Mouse (Mus musculus): ENCODE data around the gene Mpp3. TPM values are rescaled to one million over a fixed set of nuclear protein-coding genes. Genes with fewer than 3 reads are reported as not detected.
A peak's percentile ranks its signal among the peaks of the same experiment; 100 is the strongest.

Gene Mpp3
- polyA plus RNA-seq, 1 experiment = not detected

DNA sequence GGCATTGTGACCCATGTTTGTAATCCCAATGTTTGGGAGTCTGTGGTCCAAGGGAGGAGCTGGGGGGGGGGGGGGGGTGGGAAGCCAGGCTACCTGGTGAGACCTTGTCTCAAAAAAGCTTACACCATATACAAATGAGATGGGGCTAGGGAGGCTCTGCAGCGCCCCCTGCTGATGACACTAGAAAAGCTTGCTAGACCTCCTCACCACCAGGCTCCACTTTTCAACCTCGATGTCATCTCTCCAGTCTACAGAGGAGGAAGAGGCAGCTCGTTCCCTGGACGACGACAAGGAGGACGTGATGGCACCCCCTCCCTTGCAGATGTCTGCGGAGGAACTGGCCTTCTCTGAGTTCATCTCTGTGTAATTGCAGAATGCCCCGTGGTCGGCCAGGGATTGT lies 25.6 kb upstream of the Mpp3 start:
- Histone ChIP-seq H3K4me1 (ENCODE audit: control insufficient read depth, insufficient read depth, low read length) (peaks cover 10% of the 10 kb centered on the region), H3K4me3 (ENCODE audit: insufficient read depth, low read depth, low read length) (no peak overlapping the region), H3K27ac (ENCODE audit: insufficient read depth, low read depth, low read length) (no peak overlapping the region)
- TF ChIP-seq POLR2A (IDR thresholded peaks at IDR 0.05; ENCODE audit: insufficient read depth, low read depth, low read length) = no peak
- peak; percentile 32; the same call in 1 of the 2 replicates for TF ChIP-seq CTCF (IDR thresholded peaks at IDR 0.05; ENCODE audit: insufficient read depth, low read depth, low read length)
- 18% methylated on average over 9 of the region's 9 CpGs for WGBS

DNA sequence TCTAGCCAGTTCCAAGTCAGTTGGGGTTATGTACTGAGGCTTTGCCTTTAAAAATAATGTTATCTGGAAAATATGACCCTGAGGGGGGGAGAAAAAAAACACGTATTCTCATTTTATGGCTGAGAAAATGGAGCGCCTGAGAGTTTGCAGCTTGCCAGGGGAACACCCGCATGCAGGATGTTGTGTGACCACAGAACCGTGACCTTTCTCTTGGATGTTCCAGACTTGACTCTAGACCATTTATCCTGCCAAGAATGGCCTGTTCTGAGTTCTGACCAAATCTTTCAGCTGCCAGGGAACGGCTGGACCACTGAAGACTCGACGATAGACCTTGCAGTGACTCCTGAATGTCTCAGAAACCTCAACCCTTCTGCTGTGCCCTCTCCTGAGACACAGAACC lies 24.9 kb upstream of the Mpp3 start:
- WGBS = 76% methylated on average over 7 of the region's 7 CpGs
- Histone ChIP-seq H3K4me1 (ENCODE audit: control insufficient read depth, insufficient read depth, low read length) (peaks cover 10% of the 10 kb centered on the region), H3K4me3 (ENCODE audit: insufficient read depth, low read depth, low read length) (no peak overlapping the region), H3K27ac (ENCODE audit: insufficient read depth, low read depth, low read length) (no peak overlapping the region)
- TF ChIP-seq POLR2A (IDR thresholded peaks at IDR 0.05; ENCODE audit: insufficient read depth, low read depth, low read length) (no peak), CTCF (IDR thresholded peaks at IDR 0.05; ENCODE audit: insufficient read depth, low read depth, low read length) (no peak)

DNA sequence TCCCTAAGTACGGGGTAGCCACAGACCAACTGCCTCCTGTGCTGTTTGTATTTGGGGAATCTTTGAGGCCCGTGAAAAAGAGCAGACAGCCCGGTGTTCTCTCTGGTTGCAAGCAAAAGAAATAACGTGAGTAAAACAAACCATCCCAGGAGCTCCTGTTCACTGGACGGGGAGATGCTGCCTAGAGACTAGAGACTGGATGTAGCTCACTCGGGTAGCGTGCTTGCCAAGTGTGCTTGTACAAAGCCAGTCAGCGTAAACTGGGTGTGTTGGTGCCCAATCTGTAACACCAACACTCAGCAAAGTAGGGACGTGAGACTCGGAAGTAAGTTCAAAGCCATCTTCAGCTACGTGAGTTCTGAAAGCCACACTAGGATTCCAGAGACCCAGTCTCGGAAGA lies 24.4 kb upstream of the Mpp3 start:
- Histone ChIP-seq H3K4me1 (ENCODE audit: control insufficient read depth, insufficient read depth, low read length) (peaks cover 10% of the 10 kb centered on the region), H3K4me3 (ENCODE audit: insufficient read depth, low read depth, low read length) (no peak overlapping the region), H3K27ac (ENCODE audit: insufficient read depth, low read depth, low read length) (no peak overlapping the region)
- TF ChIP-seq CTCF (IDR thresholded peaks at IDR 0.05; ENCODE audit: insufficient read depth, low read depth, low read length) (no peak), POLR2A (IDR thresholded peaks at IDR 0.05; ENCODE audit: insufficient read depth, low read depth, low read length) (no peak)
- WGBS = 76% methylated on average over 12 of the region's 12 CpGs

DNA sequence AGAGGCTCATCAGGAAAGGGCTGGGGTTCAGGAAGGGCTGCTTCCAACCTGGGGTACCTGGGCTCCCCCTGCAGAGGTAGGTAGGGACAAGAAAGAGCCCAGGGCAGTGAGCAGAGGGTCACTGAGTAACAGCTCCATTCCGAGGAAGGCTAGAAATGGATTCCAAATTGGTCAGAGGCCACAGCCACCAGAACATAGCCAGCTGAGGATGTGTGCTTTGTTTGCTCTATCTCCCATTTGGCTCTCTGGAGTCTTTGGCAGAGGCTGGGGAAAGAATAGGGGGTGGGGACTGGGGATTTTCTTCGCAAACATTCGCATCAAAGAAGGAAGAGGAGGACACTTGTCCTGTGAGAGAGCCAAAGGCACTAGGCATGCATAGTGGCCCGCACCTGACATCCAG lies 23.7 kb upstream of the Mpp3 start:
- Histone ChIP-seq H3K4me3 (ENCODE audit: insufficient read depth, low read depth, low read length) (no peak overlapping the region), H3K27ac (ENCODE audit: insufficient read depth, low read depth, low read length) (no peak overlapping the region), H3K4me1 (ENCODE audit: control insufficient read depth, insufficient read depth, low read length) (peaks cover 10% of the 10 kb centered on the region)
- TF ChIP-seq POLR2A (IDR thresholded peaks at IDR 0.05; ENCODE audit: insufficient read depth, low read depth, low read length) = no peak
- no peak for TF ChIP-seq CTCF (IDR thresholded peaks at IDR 0.05; ENCODE audit: insufficient read depth, low read depth, low read length)
- WGBS = 71% methylated on average over 4 of the region's 4 CpGs

DNA sequence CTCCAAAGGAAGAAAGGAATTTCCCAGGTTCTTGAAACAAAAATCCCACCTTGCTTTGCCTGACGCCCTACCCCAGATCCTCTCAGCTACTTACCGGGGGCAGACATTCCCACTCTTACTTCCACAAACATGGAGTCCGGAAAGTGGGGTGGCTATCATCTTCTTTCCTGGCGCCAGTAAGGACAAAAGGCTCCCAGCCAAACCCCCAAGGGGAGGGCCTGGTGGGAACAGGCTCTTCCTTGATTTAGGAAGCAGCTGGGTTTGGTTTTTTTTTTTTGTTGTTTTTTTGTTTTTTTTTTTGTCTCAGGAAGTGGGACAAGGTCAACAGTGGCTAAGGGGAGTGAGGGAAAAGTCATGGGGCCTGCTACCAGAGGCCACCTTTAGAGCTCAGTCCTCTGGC lies 23.3 kb upstream of the Mpp3 start:
- Histone ChIP-seq H3K27ac (ENCODE audit: insufficient read depth, low read depth, low read length) (no peak overlapping the region), H3K4me3 (ENCODE audit: insufficient read depth, low read depth, low read length) (no peak overlapping the region), H3K4me1 (ENCODE audit: control insufficient read depth, insufficient read depth, low read length) (peaks cover 10% of the 10 kb centered on the region)
- 70% methylated on average over 4 of the region's 4 CpGs for WGBS
- TF ChIP-seq POLR2A (IDR thresholded peaks at IDR 0.05; ENCODE audit: insufficient read depth, low read depth, low read length) (no peak), CTCF (IDR thresholded peaks at IDR 0.05; ENCODE audit: insufficient read depth, low read depth, low read length) (no peak)

DNA sequence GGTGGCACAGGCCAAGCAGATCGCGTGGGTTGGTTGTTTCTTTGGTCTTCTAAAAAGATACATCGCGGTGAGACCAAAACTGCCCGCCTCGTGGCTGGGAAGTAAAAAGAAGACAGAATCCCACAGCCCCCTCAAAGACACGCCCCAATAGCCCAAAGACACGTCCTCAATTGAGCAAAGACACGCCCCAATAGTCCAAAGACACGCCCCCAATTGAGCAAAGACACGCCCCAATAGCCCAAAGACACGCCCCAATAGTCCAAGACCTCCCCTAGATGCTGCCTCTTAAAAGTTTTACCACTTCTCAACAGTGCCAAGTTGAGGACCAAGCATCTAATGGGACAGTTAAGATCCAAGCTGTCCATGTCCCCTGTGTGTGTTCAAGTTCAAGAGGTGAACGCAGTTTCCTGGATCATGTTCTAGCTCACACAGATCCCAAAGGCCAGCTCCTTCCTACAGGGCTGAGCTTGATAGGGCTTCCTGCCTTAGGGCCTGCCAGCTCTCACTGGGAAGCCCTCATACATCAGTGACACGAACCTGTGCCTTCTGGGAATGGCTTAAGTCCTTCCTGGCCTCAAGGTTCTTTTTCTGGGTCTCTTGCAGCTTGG lies 21.7 kb upstream of the Mpp3 start:
- TF ChIP-seq CTCF (IDR thresholded peaks at IDR 0.05; ENCODE audit: insufficient read depth, low read depth, low read length) (no peak), POLR2A (IDR thresholded peaks at IDR 0.05; ENCODE audit: insufficient read depth, low read depth, low read length) (no peak)
- no peak overlapping the region for H3K27ac ChIP-seq (ENCODE audit: insufficient read depth, low read depth, low read length)
- 58% methylated on average over 14 of the region's 14 CpGs for WGBS
- peaks cover 10% of the 10 kb centered on the region for H3K4me1 ChIP-seq (ENCODE audit: control insufficient read depth, insufficient read depth, low read length)
- no peak overlapping the region for H3K4me3 ChIP-seq (ENCODE audit: insufficient read depth, low read depth, low read length)

DNA sequence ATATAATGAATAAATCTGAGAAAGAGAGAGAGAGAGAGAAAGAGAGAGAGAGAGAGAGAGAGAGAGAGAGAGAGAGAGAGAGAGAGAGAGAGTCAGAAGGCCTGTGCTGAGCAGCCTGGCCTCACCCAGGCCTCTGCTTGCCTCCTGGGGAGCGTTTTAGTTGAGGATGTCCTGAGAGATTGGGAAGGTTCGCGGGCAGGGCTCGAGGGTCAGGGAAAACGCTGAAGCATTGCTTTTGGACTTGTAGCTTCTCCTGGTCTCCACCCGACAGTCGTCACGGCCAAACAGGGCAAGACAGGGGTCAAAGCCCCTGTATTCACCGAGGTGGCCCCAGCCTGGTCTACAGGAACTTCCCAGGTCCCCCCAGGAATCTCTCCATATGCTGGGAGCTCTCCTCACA lies 18.3 kb upstream of the Mpp3 start:
- 89% methylated on average over 9 of the region's 9 CpGs for WGBS
- no peak for TF ChIP-seq CTCF (IDR thresholded peaks at IDR 0.05; ENCODE audit: insufficient read depth, low read depth, low read length)
- TF ChIP-seq POLR2A (IDR thresholded peaks at IDR 0.05; ENCODE audit: insufficient read depth, low read depth, low read length) = no peak

DNA sequence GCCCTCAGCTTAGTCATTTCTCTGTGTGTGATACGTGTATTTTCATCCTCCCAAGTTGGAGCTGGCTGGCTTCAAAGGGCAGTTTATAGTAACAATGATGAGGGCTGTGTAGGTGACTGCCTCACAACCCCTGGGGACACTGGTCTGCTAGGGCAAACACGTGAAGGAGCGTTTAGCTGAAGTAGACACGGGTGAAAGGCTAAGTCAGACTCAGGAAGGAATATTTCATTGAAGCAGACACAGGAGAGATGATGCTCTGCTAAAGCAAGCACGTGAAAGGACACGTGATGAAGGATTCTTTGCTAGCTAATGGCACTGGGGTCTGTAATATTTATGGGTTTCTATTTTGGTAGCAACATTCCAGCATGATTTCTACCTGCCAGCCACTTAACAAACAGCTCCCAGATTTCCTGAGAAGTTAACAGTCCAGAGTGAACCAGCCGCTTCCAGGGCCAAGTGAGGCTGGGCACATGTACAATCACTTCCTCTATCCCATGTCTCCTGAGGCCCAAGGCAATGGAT lies 16.5 kb upstream of the Mpp3 start:
- Histone ChIP-seq H3K4me1 (ENCODE audit: control insufficient read depth, insufficient read depth, low read length) (no peaks in the 10 kb centered on the region), H3K27ac (ENCODE audit: insufficient read depth, low read depth, low read length) (no peak overlapping the region), H3K4me3 (ENCODE audit: insufficient read depth, low read depth, low read length) (no peak overlapping the region)
- TF ChIP-seq CTCF (IDR thresholded peaks at IDR 0.05; ENCODE audit: insufficient read depth, low read depth, low read length) = no peak
- no peak for TF ChIP-seq POLR2A (IDR thresholded peaks at IDR 0.05; ENCODE audit: insufficient read depth, low read depth, low read length)
- whole genome bisulfite sequencing = 90% methylated on average over 7 of the region's 7 CpGs

More for the DNA sequence above, 18.3 kb upstream of the Mpp3 start:
- Histone ChIP-seq H3K4me3 (ENCODE audit: insufficient read depth, low read depth, low read length) (no peak overlapping the region), H3K27ac (ENCODE audit: insufficient read depth, low read depth, low read length) (no peak overlapping the region), H3K4me1 (ENCODE audit: control insufficient read depth, insufficient read depth, low read length) (no peaks in the 10 kb centered on the region)

DNA sequence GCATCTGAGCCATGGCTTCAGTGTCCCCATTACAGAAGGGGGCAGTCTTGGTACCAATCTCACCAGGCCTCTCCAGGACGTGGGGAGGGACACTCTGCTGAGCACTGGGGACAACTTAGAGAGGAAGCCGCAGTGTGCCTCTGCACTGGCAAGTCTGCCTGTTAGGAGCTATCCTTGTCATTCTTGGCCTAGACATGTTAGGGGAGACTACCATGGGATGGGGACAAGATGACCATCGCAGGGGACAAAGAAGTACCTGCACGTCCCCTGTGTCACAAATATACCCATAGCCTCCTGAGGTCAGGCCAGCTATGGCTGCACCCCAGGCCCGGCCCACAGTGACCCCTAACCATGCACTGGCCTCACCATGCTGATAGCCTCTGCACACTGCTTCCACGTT lies 15.1 kb upstream of the Mpp3 start:
- WGBS = 92% methylated on average over 6 of the region's 6 CpGs
- no peak overlapping the region for H3K27ac ChIP-seq (ENCODE audit: insufficient read depth, low read depth, low read length)
- no peaks in the 10 kb centered on the region for H3K4me1 ChIP-seq (ENCODE audit: control insufficient read depth, insufficient read depth, low read length)
- TF ChIP-seq POLR2A (IDR thresholded peaks at IDR 0.05; ENCODE audit: insufficient read depth, low read depth, low read length) (no peak), CTCF (IDR thresholded peaks at IDR 0.05; ENCODE audit: insufficient read depth, low read depth, low read length) (no peak)
- H3K4me3 ChIP-seq (ENCODE audit: insufficient read depth, low read depth, low read length) = no peak overlapping the region

Data from olfactory bulb, adult 2 months (tissue).